Mouse (Mus musculus) MEL (cell line): ENCODE results near the gene E330017A01Rik. TPM values are rescaled to one million over a fixed set of nuclear protein-coding genes. Genes with fewer than 3 reads are reported as not detected.

Experiments used
- DNase-seq: peaks from one replicate; pipeline ENCODE4 v3.0.0; 2011; ENCODE audit warnings: low read depth, low spot score
- H3K27ac ChIP-seq: 2 replicates; pipeline ENCODE4 v1.5.1; 2012; ENCODE audit warnings: low read depth, mild to moderate bottlenecking, control low read depth, low read length, moderate library complexity; ENCODE audit not compliant: control insufficient read depth
- H3K27me3 ChIP-seq, 2 experiments: fragments of 150-350 bp in 1 of 2; sonication (generic) in 1 of 2; 2 replicates each; pipeline ENCODE4 v1.6.1; 2012; ENCODE audit warnings: low read length in 2 of 2, mild to moderate bottlenecking in 2 of 2, improper control_type of control experiment in 1 of 2, moderate library complexity in 1 of 2; ENCODE audit not compliant: insufficient read depth in 2 of 2, control insufficient read depth in 1 of 2
- H3K36me3 ChIP-seq, 2 experiments: 2 replicates each; pipeline ENCODE4 v1.6.1; 2012 to 2014; ENCODE audit warnings: low read length in 2 of 2, improper control_type of control experiment in 1 of 2, inconsistent platforms in 1 of 2, mild to moderate bottlenecking in 1 of 2; ENCODE audit not compliant: insufficient read depth in 2 of 2, control insufficient read depth in 1 of 2
- H3K4me1 ChIP-seq, 2 experiments: fragments of 150-350 bp in 1 of 2; sonication (generic) in 1 of 2; 2 replicates each; pipeline ENCODE4 v1.6.1; 2012; ENCODE audit warnings: low read length in 2 of 2, improper control_type of control experiment in 1 of 2, mild to moderate bottlenecking in 1 of 2; ENCODE audit not compliant: insufficient read depth in 2 of 2, control insufficient read depth in 1 of 2
- H3K4me3 ChIP-seq, 2 experiments: fragments of 150-350 bp in 1 of 2; sonication (generic) in 1 of 2; 2 replicates each; pipeline ENCODE4 v1.5.1; 2012; ENCODE audit warnings: low read depth in 2 of 2, low read length in 2 of 2, mild to moderate bottlenecking in 2 of 2, moderate library complexity in 2 of 2, control low read depth in 1 of 2, improper control_type of control experiment in 1 of 2; ENCODE audit not compliant: control insufficient read depth in 1 of 2, insufficient read depth in 1 of 2
- H3K79me2 ChIP-seq: 2 replicates; pipeline ENCODE4 v1.6.1; 2012; ENCODE audit warnings: mild to moderate bottlenecking, low read length, moderate library complexity; ENCODE audit not compliant: control insufficient read depth, poor library complexity, insufficient read depth
- H3K9ac ChIP-seq: 2 replicates; pipeline ENCODE4 v1.6.1; 2012; ENCODE audit warnings: low read depth, mild to moderate bottlenecking, control low read depth, low read length, moderate library complexity; ENCODE audit not compliant: control insufficient read depth, poor library complexity, severe bottlenecking
- H3K9me3 ChIP-seq: fragments of 150-350 bp; sonication (generic); replicated peaks from 2 replicates; pipeline ENCODE4 v1.6.1; 2012; ENCODE audit warnings: mild to moderate bottlenecking, low read length, improper control_type of control experiment, moderate library complexity; ENCODE audit not compliant: insufficient read depth
- E2F4 ChIP-seq: IDR thresholded peaks from 2 replicates; pipeline ENCODE4 v1.6.1; 2011; ENCODE audit warnings: low read depth, low read length, improper control_type of control experiment, borderline replicate concordance
- ELF1 ChIP-seq: IDR thresholded peaks from 2 replicates; pipeline ENCODE4 v1.6.1; 2014; ENCODE audit warnings: low read depth, mild to moderate bottlenecking, inconsistent platforms, low read length, improper control_type of control experiment, moderate library complexity
- EP300 ChIP-seq, 2 experiments: IDR thresholded peaks; 2 replicates each; pipeline ENCODE4 v1.6.1; 2011; ENCODE audit warnings: improper control_type of control experiment in 2 of 2, low read length in 2 of 2, low read depth in 1 of 2, mild to moderate bottlenecking in 1 of 2
- ETS1 ChIP-seq: IDR thresholded peaks from 2 replicates; pipeline ENCODE4 v1.6.1; 2012; ENCODE audit warnings: low read depth, mild to moderate bottlenecking, inconsistent platforms, low read length, improper control_type of control experiment, moderate library complexity
- GATA1 ChIP-seq: IDR thresholded peaks from 2 replicates; pipeline ENCODE4 v1.6.1; 2011; ENCODE audit warnings: low read depth, low read length, improper control_type of control experiment
- HCFC1 ChIP-seq: IDR thresholded peaks from 2 replicates; pipeline ENCODE4 v1.6.1; 2012; ENCODE audit warnings: low read depth, mild to moderate bottlenecking, inconsistent platforms, low read length, improper control_type of control experiment, moderate library complexity
- JUND ChIP-seq: IDR thresholded peaks from 2 replicates; pipeline ENCODE4 v1.6.1; 2011; ENCODE audit warnings: low read depth, mild to moderate bottlenecking, improper control_type of control experiment, low read length
- KAT2A ChIP-seq: conservative IDR thresholded peaks from 2 replicates; pipeline ENCODE4 v1.6.1; 2012; ENCODE audit warnings: low read depth, low read length, improper control_type of control experiment, inconsistent platforms
- MAX ChIP-seq: IDR thresholded peaks from 2 replicates; pipeline ENCODE4 v1.6.1; 2011; ENCODE audit warnings: low read length, improper control_type of control experiment
- MAZ ChIP-seq: IDR thresholded peaks from 2 replicates; pipeline ENCODE4 v1.6.1; 2012; ENCODE audit warnings: low read depth, mild to moderate bottlenecking, inconsistent platforms, low read length, improper control_type of control experiment
- MEF2A ChIP-seq: IDR thresholded peaks from 2 replicates; pipeline ENCODE4 v1.6.1; 2014; ENCODE audit warnings: low read depth, mild to moderate bottlenecking, inconsistent platforms, low read length, improper control_type of control experiment; ENCODE audit not compliant: poor library complexity, insufficient replicate concordance, severe bottlenecking; ENCODE audit errors: extremely low read depth
- MYB ChIP-seq: IDR thresholded peaks from 2 replicates; pipeline ENCODE4 v1.6.1; 2011; ENCODE audit warnings: mild to moderate bottlenecking, low read depth, low read length, improper control_type of control experiment
- MYC ChIP-seq: IDR thresholded peaks from 2 replicates; pipeline ENCODE4 v1.6.1; 2011; ENCODE audit warnings: low read depth, mild to moderate bottlenecking, low read length, improper control_type of control experiment, moderate library complexity
- NELFE ChIP-seq: IDR thresholded peaks from 2 replicates; pipeline ENCODE4 v1.6.1; 2011; ENCODE audit warnings: low read depth, low read length, improper control_type of control experiment
- NRF1 ChIP-seq: IDR thresholded peaks from 2 replicates; pipeline ENCODE4 v1.6.1; 2014; ENCODE audit warnings: low read depth, mild to moderate bottlenecking, inconsistent platforms, low read length, improper control_type of control experiment, moderate library complexity; ENCODE audit not compliant: poor library complexity, insufficient read depth, severe bottlenecking
- POLR2A ChIP-seq, 2 experiments: IDR thresholded peaks; 2 replicates each; pipeline ENCODE4 v1.6.1; 2011 to 2012; ENCODE audit warnings: low read length in 2 of 2, mild to moderate bottlenecking in 2 of 2, control low read depth in 1 of 2, improper control_type of control experiment in 1 of 2, low read depth in 1 of 2, moderate library complexity in 1 of 2; ENCODE audit not compliant: control insufficient read depth in 1 of 2, insufficient read depth in 1 of 2, poor library complexity in 1 of 2
- SIN3A ChIP-seq: IDR thresholded peaks from 2 replicates; pipeline ENCODE4 v1.6.1; 2012; ENCODE audit warnings: low read length, improper control_type of control experiment, inconsistent platforms
- SMC3 ChIP-seq: IDR thresholded peaks from 2 replicates; pipeline ENCODE4 v1.6.1; 2011; ENCODE audit warnings: low read depth, low read length, improper control_type of control experiment
- USF2 ChIP-seq, 2 experiments: IDR thresholded peaks; 2 replicates each; pipeline ENCODE4 v1.6.1; 2011 to 2012; ENCODE audit warnings: improper control_type of control experiment in 2 of 2, low read length in 2 of 2, borderline replicate concordance in 1 of 2, inconsistent platforms in 1 of 2, low read depth in 1 of 2, mild to moderate bottlenecking in 1 of 2; ENCODE audit not compliant: insufficient read depth in 1 of 2
- ZC3H11A ChIP-seq: IDR thresholded peaks from 2 replicates; pipeline ENCODE4 v1.6.1; 2012; ENCODE audit warnings: low read depth, mild to moderate bottlenecking, inconsistent platforms, low read length, improper control_type of control experiment
- ZKSCAN1 ChIP-seq: IDR thresholded peaks from 2 replicates; pipeline ENCODE4 v1.6.1; 2012; ENCODE audit warnings: low read depth, mild to moderate bottlenecking, inconsistent platforms, low read length, improper control_type of control experiment, moderate library complexity
- polyA plus RNA-seq, 2 experiments: library from polyadenylated mRNA; stranded (reverse) in 1 of 2; unstranded in 1 of 2; fragments of >175 nt in 1 of 2; fragments of >200 nt in 1 of 2; gene quantifications; 2 replicates each; pipeline versions ENCODE4 v1.2.1 to v1.2.4; 2012; ENCODE audit warnings: low replicate concordance in 2 of 2, low read depth in 1 of 2; ENCODE audit not compliant: insufficient read length in 2 of 2, insufficient read depth in 1 of 2, missing spikeins in 1 of 2
- total RNA-seq: library from RNA; depleted of rRNA; stranded (reverse); fragments of 300-350 nt; gene quantifications from 2 replicates; pipeline ENCODE4 v1.2.3, GENCODE M21; 2012

The E330017A01Rik gene
- total and polyA plus RNA-seq, 3 experiments: 4.3 to 8.2 TPM; not detected in 1

DNA sequence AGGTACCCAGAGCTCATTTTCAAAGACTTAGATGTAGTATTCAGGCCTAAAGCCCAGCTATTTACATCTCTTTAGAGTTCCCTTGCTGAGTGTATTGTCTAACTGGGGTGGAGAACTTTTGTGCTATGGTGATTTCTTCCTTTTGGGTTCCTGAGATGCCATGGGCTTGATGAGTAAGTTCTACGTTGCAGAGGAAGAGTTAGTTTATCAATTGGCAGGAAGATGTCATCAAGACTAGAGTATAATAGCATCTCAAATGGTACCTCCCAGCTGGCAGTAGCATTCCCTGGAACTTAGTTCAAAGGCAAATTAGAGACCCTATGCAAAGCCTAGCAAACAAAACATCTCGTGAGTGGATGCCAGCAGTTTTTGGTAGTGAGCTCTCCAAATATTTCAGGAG is 2.7 kb downstream of the E330017A01Rik start:
- Histone ChIP-seq H3K4me3 (no peak overlapping the region), H3K79me2 (no peaks in the 10 kb centered on the region), H3K9me3 (no peaks in the 10 kb centered on the region), H3K36me3 (peaks cover 0 to 14% of the 10 kb centered on the region in 2 experiments; a peak in 2 of 4 replicates), H3K9ac (no peak overlapping the region), H3K4me1 (peaks cover 4 to 8% of the 10 kb centered on the region in 2 experiments; a peak in 2 of 4 replicates), H3K27ac (no peak overlapping the region), H3K27me3 (no peaks in the 10 kb centered on the region)
- no peak for TF ChIP-seq NRF1
- no peak for TF ChIP-seq GATA1
- no peak for TF ChIP-seq MAZ
- TF ChIP-seq ZKSCAN1: no peak
- no peak for TF ChIP-seq POLR2A (IDR thresholded peaks at IDR 0.05; ENCODE audit: control insufficient read depth in 1 of 2, insufficient read depth in 1 of 2, low read depth in 1 of 2, low read length in 2 of 2, poor library complexity in 1 of 2)
- no peak for TF ChIP-seq SMC3
- TF ChIP-seq E2F4: no peak
- TF ChIP-seq MAX: no peak
- TF ChIP-seq MEF2A: no peak
- TF ChIP-seq MYC: no peak
- TF ChIP-seq JUND: no peak
- TF ChIP-seq USF2 (IDR thresholded peaks at IDR 0.05; ENCODE audit: borderline replicate concordance in 1 of 2, insufficient read depth in 1 of 2, low read depth in 1 of 2, low read length in 2 of 2): no peak
- no peak for TF ChIP-seq EP300 (IDR thresholded peaks at IDR 0.05; ENCODE audit: low read depth in 1 of 2, low read length in 2 of 2)
- TF ChIP-seq ZC3H11A: no peak
- TF ChIP-seq MYB: no peak
- TF ChIP-seq HCFC1: no peak
- no peak for TF ChIP-seq ELF1
- no peak for TF ChIP-seq KAT2A
- DNase-seq: no peak

GRCm38 (mm10) chr16:58629736-58630135 is 8.8 kb downstream of the E330017A01Rik start:
- peaks cover 0 to 23% of the 10 kb centered on the region in 2 experiments; a peak in 2 of 4 replicates for H3K36me3 ChIP-seq
- peaks cover 19 to 25% of the 10 kb centered on the region in 2 experiments for H3K4me1 ChIP-seq
- TF ChIP-seq SMC3 (no peak), SIN3A (no peak), NELFE (no peak), ETS1 (no peak), MAX (no peak)
- TF ChIP-seq, all 39 proteins: peak for 0
- Histone ChIP-seq H3K4me3 (no peak overlapping the region), H3K9me3 (no peaks in the 10 kb centered on the region), H3K27me3 (no peaks in the 10 kb centered on the region), H3K27ac (no peak overlapping the region), H3K79me2 (no peaks in the 10 kb centered on the region), H3K9ac (no peak overlapping the region)
- no peak for DNase-seq
